Mouse (Mus musculus) left cerebral cortex, adult 2 months (tissue): ENCODE measurements around the gene Lfng. TPM values are rescaled to one million over a fixed set of nuclear protein-coding genes. Genes with fewer than 3 reads are reported as not detected.

Experiments used
- DNase-seq, 2 experiments: peaks; one replicate each; pipeline ENCODE4 v3.0.0; 2021 to 2022; ENCODE audit warnings: low spot score in 2 of 2, mixed read lengths in 1 of 2; ENCODE audit errors: extremely low spot score in 1 of 2
- H3K27ac ChIP-seq: fragments of 200-600 bp; 2 replicates; pipeline ENCODE4 v1.8.1; 2022
- H3K4me3 ChIP-seq: fragments of 200-600 bp; 2 replicates; pipeline ENCODE4 v1.8.1; 2022
- CTCF ChIP-seq: fragments of 200-600 bp; IDR thresholded peaks from 2 replicates; pipeline ENCODE4 v1.8.1; 2022; ENCODE audit warnings: antibody characterized with exemption, mild to moderate bottlenecking, moderate library complexity
- intact Hi-C: fragments of 180-260 bp; cut with DNase I; formaldehyde crosslinking; loops from one replicate; pipeline ENCODE4 v1.15.1; 2025
- long read RNA-seq, 2 experiments: library from polyadenylated mRNA; stranded (forward); transcript quantifications; one replicate each; pipeline ENCODE4 v2.0.0; 2021; ENCODE audit warnings: borderline mapping rate in 2 of 2
- total RNA-seq, 2 experiments: library from RNA; stranded (reverse); gene quantifications; 2 replicates each; pipeline ENCODE4 v1.2.3; 2021

Gene Lfng
- 10 to 100 TPM; 25.9 to 26.2 TPM for total RNA-seq
- long read RNA-seq, experiment 1, transcript Lfng-201 (8 exons, 2,305 nt), result major isoform, 31 of 34 reads
- long read RNA-seq, experiment 1, partial matches to known transcripts, result 0 of 34 reads
- long read RNA-seq, experiment 1, other reads (novel, unspliced or antisense), result 1 of 34 reads
- long read RNA-seq, experiment 2, transcript Lfng-201 (8 exons, 2,305 nt), result major isoform, 31 of 38 reads
- long read RNA-seq, experiment 2, partial matches to known transcripts, result 2 of 38 reads
- long read RNA-seq, experiment 2, other reads (novel, unspliced or antisense), result 5 of 38 reads

GRCm38 (mm10) chr5:140607001-140607835 lies at the start of gene Lfng:
TSS of gene Lfng (plus strand) at chr5:140607320.
- intact Hi-C loops, result no loop called here
- H3K27ac ChIP-seq, result peak within 1 kb of the TSS; percentile 63
- H3K4me3 ChIP-seq, result peak within 1 kb of the TSS; percentile 45
- peak; percentile 15; the same call in 1 of the 2 replicates for TF ChIP-seq CTCF
- DNase-seq, result peak; percentile 63 to 77

- no peak for TF ChIP-seq CTCF
- Histone ChIP-seq H3K27ac (no peak overlapping the region), H3K4me3 (no peak overlapping the region)
- intact Hi-C loops, result no loop called here
- DNase-seq, result no peak
Observed at GRCm38 (mm10) chr5:140562601-140563000, 44.5 kb upstream of the Lfng start.

- TF ChIP-seq CTCF, result no peak
- intact Hi-C loops, result no loop called here
- no peak for DNase-seq
- Histone ChIP-seq H3K4me3 (no peak within 1 kb of the TSS), H3K27ac (peak within 1 kb of the TSS; percentile 21; the same call in 1 of the 2 replicates)
Observed at GRCm38 (mm10) chr5:140564896-140565295, 42.2 kb upstream of the Lfng start, which contains the start of gene Grifin. TSS of gene Grifin (minus strand) at chr5:140565071.

- H3K27ac ChIP-seq, result peak overlapping the region; percentile 21; the same call in 1 of the 2 replicates
- TF ChIP-seq CTCF, result no peak
- intact Hi-C loops, result no loop called here
Observed at GRCm38 (mm10) chr5:140565451-140565850, 41.7 kb upstream of the Lfng start.

GRCm38 (mm10) chr5:140565856-140566255 lies 41.3 kb upstream of the Lfng start:
- Histone ChIP-seq H3K27ac (peak overlapping the region; percentile 21; the same call in 1 of the 2 replicates), H3K4me3 (no peak overlapping the region)
- TF ChIP-seq CTCF, result peak; percentile 61
- intact Hi-C loops, result no loop called here
- DNase-seq, result peak; percentile 43 to 45

More at GRCm38 (mm10) chr5:140565451-140565850, 41.7 kb upstream of the Lfng start:
- H3K4me3 ChIP-seq, result no peak overlapping the region
- peak in 1 of 2 experiments; percentile 41 for DNase-seq

- Histone ChIP-seq H3K4me3 (no peak overlapping the region), H3K27ac (peak overlapping the region; percentile 21; the same call in 1 of the 2 replicates)
- intact Hi-C loops, result no loop called here
- DNase-seq, result no peak
- TF ChIP-seq CTCF, result no peak
Observed at GRCm38 (mm10) chr5:140566271-140566670, 40.8 kb upstream of the Lfng start.

GRCm38 (mm10) chr5:140567321-140567720 lies 39.8 kb upstream of the Lfng start:
- intact Hi-C loops, result no loop called here
- TF ChIP-seq CTCF, result no peak
- no peak overlapping the region for H3K4me3 ChIP-seq
- H3K27ac ChIP-seq, result no peak overlapping the region
- no peak for DNase-seq

- intact Hi-C loops, result loop anchor here (2.0 kb wide), 2 partner anchors 41 to 51 kb away; no protein-coding TSS in a partner anchor
- DNase-seq, result no peak
- Histone ChIP-seq H3K4me3 (no peak overlapping the region), H3K27ac (no peak overlapping the region)
- no peak for TF ChIP-seq CTCF
Observed at GRCm38 (mm10) chr5:140567751-140568150, 39.4 kb upstream of the Lfng start.

- intact Hi-C loops, result loop anchor here (2.0 kb wide), 2 partner anchors 40 to 50 kb away; no protein-coding TSS in a partner anchor
- Histone ChIP-seq H3K27ac (no peak overlapping the region), H3K4me3 (no peak overlapping the region)
- peak; percentile 54 to 56 for DNase-seq
- TF ChIP-seq CTCF, result peak; percentile 82
Observed at GRCm38 (mm10) chr5:140568321-140568970, 38.7 kb upstream of the Lfng start.

GRCm38 (mm10) chr5:140569032-140569595 lies 38.0 kb upstream of the Lfng start:
- intact Hi-C loops, result loop anchor here (2.0 kb wide), 2 partner anchors 40 to 50 kb away; no protein-coding TSS in a partner anchor
- H3K27ac ChIP-seq, result no peak overlapping the region
- no peak overlapping the region for H3K4me3 ChIP-seq
- no peak for TF ChIP-seq CTCF
- no peak for DNase-seq

GRCm38 (mm10) chr5:140570223-140570870 lies 36.8 kb upstream of the Lfng start:
- H3K4me3 ChIP-seq, result no peak overlapping the region
- DNase-seq, result no peak
- TF ChIP-seq CTCF, result no peak; the same call in 1 of the 2 replicates
- intact Hi-C loops, result no loop called here
- no peak overlapping the region for H3K27ac ChIP-seq
